Mouse (Mus musculus): ENCODE data around the gene Mrps23. TPM values are rescaled to one million over a fixed set of nuclear protein-coding genes. Genes with fewer than 3 reads are reported as not detected.
A peak's percentile ranks its signal among the peaks of the same experiment; 100 is the strongest.
"Not testable (repeated sequence)": the region's sequence is repeated elsewhere in the genome, so short reads cannot be mapped to it uniquely, and the experiment has no call there.

Gene Mrps23
- total RNA-seq, 1 experiment from 2014 or later, result 115 TPM

GRCm38 (mm10) chr11:88171876-88172442 lies 32.2 kb upstream of the Mrps23 start:
- no peak for ATAC-seq (replicated peaks; ENCODE audit: insufficient number of reproducible peaks, low FRiP score, low TSS enrichment, poor library complexity, severe bottlenecking)

GRCm38 (mm10) chr11:88172601-88173325 lies 31.4 kb upstream of the Mrps23 start:
- no peak for ATAC-seq (replicated peaks; ENCODE audit: insufficient number of reproducible peaks, low FRiP score, low TSS enrichment, poor library complexity, severe bottlenecking)

DNA sequence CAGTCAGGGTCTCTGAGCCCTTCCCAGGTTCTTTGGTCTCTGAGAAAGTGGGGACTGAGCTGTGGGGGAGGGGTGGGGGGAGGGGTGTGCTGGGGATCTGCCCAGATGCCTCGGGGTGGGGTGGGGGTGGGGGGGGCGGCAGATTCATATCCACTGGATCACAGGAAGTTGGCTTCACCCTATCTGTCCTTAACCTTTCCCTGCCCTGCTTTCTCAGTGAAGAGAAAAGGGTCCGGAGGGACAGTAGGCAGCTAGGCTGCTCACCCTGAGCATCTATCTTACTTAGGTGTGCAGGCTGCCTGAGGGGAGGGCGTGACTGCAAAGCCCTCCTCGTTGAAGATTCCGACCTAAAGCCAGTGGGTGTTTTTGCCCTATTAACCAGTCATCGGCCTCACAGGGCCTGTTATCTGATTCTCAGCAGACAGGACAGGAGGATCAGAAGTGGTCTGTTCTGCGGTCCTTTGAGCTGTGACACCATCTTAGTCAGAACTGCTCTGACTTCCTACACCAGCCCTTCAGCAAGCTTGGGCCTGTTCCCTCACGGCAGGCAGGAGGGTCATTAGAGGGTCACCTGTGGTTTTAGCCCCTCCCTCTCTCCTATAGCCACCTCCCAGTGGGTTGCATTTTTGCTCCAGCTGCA lies 30.7 kb upstream of the Mrps23 start:
- peak; percentile 40; the same call in 1 of the 2 replicates for ATAC-seq (replicated peaks; ENCODE audit: insufficient number of reproducible peaks, low FRiP score, low TSS enrichment, poor library complexity, severe bottlenecking)

GRCm38 (mm10) chr11:88180467-88180958 lies 23.7 kb upstream of the Mrps23 start:
- no peak for ATAC-seq (replicated peaks; ENCODE audit: insufficient number of reproducible peaks, low FRiP score, low TSS enrichment, poor library complexity, severe bottlenecking)

GRCm38 (mm10) chr11:88180959-88181619 lies 23.1 kb upstream of the Mrps23 start:
- ATAC-seq (replicated peaks; ENCODE audit: insufficient number of reproducible peaks, low FRiP score, low TSS enrichment, poor library complexity, severe bottlenecking), result no peak

DNA sequence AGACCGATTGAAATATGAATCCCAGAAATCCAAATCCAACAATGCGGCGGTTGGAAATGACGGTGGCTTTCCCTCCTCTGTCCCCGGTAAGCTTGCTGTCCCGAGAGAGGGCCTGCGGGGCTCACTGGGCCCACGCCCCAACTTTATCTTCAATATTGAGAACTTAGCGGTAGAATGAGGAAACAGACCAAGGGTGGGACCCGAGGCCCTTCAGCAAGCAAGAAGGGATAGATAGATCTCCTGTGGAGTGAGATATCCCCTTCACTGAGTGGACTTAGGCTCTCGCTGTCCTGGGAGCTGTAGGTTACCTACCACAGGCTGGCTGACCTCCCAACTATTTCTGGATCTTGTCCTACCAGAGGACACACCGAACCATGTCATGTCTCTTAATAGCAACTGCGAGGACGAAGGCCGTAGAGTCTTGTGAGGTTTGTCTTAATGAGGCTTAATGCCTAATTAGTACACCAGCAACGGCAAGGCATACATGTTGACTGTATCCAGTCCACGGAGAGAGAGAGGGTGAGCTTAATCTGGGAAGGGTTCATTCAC lies 19.5 kb upstream of the Mrps23 start:
- ATAC-seq (replicated peaks; ENCODE audit: insufficient number of reproducible peaks, low FRiP score, low TSS enrichment, poor library complexity, severe bottlenecking), result no peak

DNA sequence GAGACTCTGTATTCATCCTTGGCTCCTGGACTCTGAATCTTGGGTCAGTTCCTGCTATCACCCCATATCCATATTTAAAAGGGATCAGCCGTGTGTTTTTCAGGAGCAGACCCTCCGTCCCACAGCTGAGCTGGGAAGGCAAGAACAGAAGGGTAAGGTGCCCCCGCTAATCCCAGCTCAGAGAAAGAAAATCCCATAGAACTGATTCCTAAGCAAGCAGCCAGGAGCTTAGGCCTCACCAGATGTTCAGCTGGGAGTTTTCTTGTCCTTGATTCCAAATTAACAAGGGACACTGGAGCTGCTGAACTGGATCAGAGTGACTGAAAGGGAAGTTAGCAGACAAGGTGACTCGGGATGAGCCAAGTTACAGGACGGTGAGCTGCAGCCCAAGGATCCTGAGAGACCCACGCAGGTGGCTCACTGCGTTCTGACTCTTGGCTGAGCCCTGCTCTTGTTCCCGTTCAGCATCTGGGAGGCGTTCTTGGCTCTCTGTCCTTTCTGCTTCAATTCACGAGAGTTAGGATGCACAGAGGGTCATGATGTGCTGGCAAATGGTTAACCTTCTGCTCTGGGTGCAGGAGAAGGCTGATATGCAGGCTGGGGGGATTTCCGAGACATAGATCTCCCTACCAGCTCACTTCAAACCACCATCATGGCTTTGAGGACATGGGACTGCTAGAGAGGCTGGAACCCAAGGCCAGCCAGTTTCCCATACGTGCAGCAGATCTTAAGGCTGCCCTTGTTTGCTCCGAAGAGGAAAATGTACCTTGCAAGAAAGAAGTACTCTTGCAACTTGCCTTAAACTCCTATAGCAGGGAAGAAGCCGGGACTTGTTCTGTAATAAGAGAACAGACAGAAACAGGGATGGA lies 17.9 kb upstream of the Mrps23 start:
- no peak for ATAC-seq (replicated peaks; ENCODE audit: insufficient number of reproducible peaks, low FRiP score, low TSS enrichment, poor library complexity, severe bottlenecking)

DNA sequence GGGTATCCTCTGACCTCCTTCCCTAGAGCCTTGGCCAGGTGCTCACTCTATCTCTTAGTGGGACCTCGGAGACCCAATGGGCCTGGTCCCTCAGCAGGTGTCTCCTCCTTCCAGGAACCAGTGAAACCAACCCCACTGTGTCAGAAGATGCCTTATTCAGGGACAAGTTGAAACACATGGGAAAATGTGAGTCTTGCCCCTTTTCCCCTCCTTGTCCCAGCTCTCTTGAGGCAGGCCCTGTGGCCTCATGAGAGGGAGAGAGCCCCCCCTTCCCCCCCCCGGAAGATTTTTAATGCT lies 17.3 kb upstream of the Mrps23 start:
- no peak for ATAC-seq (replicated peaks; ENCODE audit: insufficient number of reproducible peaks, low FRiP score, low TSS enrichment, poor library complexity, severe bottlenecking)

GRCm38 (mm10) chr11:88187417-88188133 lies 16.6 kb upstream of the Mrps23 start:
- ATAC-seq (replicated peaks; ENCODE audit: insufficient number of reproducible peaks, low FRiP score, low TSS enrichment, poor library complexity, severe bottlenecking), result peak; percentile 89

- no peak for ATAC-seq (replicated peaks; ENCODE audit: insufficient number of reproducible peaks, low FRiP score, low TSS enrichment, poor library complexity, severe bottlenecking)
Observed at GRCm38 (mm10) chr11:88188216-88188615, 16.0 kb upstream of the Mrps23 start.

DNA sequence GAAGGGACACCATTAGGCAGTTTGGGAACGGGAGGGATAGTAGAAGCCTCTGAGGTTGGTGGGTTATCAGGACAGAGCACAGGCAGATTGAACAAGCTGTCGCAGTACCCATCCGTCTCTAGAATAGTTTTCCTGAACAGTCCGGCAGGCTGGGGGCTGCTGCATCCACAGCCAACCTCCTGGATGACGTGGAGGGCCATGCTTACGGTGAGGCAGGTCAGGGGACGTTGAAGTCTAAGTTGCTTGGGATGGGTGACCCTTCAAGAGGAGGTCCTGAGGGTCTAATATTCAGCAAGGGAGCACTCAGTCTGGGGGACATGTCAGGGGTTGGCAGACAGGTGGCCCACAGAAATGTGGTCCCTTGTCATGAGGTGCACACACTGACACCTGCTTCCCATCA lies 15.6 kb upstream of the Mrps23 start:
- no peak for ATAC-seq (replicated peaks; ENCODE audit: insufficient number of reproducible peaks, low FRiP score, low TSS enrichment, poor library complexity, severe bottlenecking)

DNA sequence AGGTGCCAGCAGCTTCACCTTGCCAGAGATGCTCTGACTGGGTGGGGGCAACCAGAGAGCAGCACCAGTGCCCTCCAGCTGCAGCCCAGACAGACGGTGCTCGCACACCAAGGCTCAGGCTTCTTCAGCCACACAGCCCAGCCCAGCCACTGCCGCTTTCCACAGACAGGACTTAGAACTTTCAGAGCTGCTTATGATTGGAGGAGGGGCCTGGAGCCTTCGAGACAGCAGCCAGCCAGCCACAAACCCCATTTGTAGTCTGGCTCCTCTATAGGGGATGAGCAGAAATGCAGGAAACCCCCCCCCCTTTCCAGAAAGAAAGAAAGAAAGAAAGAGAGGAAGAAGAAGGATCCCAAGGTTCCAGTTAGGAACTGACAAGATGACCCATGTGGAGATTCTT lies 11.6 kb upstream of the Mrps23 start:
- no peak for ATAC-seq (replicated peaks; ENCODE audit: insufficient number of reproducible peaks, low FRiP score, low TSS enrichment, poor library complexity, severe bottlenecking)

GRCm38 (mm10) chr11:88193098-88193823 lies 10.9 kb upstream of the Mrps23 start:
- ATAC-seq (replicated peaks; ENCODE audit: insufficient number of reproducible peaks, low FRiP score, low TSS enrichment, poor library complexity, severe bottlenecking), result no peak

DNA sequence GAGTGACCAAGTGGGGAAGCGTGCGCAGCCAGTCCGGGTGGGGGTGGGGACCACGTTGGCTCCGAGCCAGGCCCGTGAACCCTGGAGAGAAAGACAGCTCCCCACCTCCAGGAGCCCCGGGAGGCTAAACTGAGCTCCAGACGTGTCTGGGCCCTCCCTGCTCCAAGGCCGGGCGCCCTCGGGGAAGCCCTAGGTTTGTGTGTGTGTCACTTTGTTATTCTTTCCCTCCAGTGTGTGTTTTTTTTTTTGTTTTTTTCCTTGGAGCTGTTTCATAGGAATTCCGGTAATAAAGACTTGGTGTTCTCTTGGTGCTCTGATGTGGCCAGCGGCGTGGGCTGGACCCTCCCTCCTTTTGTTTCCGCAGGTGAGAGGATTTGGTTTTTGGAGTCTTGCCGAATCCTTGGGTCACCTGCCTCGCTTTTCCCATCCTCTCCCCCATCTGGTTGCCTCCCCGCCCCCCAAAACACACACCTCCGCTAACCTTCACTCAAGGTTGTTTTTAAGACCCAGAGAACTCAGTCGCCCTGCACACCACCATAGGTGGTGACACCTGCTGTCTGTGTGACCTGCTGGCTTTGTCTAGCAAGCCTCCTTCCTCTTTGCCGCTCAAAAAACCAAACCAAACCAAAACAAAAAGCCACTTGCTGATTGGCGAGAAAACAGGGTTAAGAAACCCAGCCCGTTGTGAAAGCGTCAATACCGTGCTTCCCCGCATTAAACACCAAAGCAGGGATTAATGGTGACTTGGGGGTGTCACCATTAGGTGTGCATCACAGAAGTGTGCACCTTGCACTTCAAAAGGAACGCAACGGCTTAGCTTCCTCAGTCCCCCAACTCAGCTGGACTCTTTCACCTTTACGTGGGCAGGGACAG lies 10.1 kb upstream of the Mrps23 start:
- peak; percentile 40 for ATAC-seq (replicated peaks; ENCODE audit: insufficient number of reproducible peaks, low FRiP score, low TSS enrichment, poor library complexity, severe bottlenecking)

DNA sequence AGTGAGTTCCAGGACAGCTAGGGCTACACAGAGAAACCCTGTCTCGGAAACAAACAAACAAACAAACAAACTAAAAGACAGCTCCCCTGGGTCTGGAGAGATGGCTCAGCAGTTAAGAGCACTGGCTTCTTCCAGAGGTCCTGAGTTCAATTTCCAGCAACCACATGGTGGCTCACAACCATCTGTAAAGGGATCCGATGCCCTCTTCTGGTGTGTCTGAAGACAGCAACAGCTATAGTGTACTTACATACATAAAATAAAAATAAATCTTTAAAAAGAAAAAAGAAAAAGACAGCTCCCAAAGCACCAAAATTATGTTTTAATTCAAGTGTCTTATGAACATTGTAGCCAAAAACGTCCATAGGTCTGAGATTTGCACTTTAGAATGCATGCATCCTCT lies 8.5 kb upstream of the Mrps23 start:
- not testable (repeated sequence) for ATAC-seq (replicated peaks; ENCODE audit: insufficient number of reproducible peaks, low FRiP score, low TSS enrichment, poor library complexity, severe bottlenecking)

DNA sequence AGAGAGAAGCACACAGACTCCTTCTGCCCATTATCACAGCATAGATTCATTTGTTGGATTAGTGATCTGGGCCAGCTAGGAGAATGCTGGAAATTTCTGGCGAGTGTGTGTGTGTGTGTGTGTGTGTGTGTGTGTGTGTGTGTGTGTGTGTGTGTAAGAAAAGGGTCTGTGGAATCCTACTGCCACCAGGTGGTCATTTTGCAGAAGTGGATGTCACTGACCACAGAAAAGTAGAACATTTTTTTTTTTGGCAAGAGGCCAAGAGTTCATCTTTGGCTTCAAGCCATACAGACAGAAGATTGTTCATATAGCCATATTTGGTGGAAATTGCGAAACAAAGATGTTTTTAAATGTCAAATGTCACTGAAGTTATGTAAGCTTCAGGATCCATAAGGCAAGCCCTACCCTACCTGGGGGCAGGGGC lies 7.0 kb upstream of the Mrps23 start:
- peak; percentile 54 for ATAC-seq (replicated peaks; ENCODE audit: insufficient number of reproducible peaks, low FRiP score, low TSS enrichment, poor library complexity, severe bottlenecking)

Measured in monocyte, adult 5-6 weeks (primary cell).